Mouse (Mus musculus) urinary bladder, adult 18-20 months (tissue): ENCODE results near the gene Abca12.

Experiments used
- DNase-seq, 2 experiments: peaks; one replicate each; pipeline ENCODE4 v3.0.0; 2022; ENCODE audit warnings: low spot score in 2 of 2, mixed read lengths in 2 of 2

Gene Abca12

GRCm38 (mm10) chr1:71414810-71415209 lies at the start of gene Abca12:
Gene Abca12, minus strand, starts transcription at chr1:71414910.
- DNase-seq = no peak

DNA sequence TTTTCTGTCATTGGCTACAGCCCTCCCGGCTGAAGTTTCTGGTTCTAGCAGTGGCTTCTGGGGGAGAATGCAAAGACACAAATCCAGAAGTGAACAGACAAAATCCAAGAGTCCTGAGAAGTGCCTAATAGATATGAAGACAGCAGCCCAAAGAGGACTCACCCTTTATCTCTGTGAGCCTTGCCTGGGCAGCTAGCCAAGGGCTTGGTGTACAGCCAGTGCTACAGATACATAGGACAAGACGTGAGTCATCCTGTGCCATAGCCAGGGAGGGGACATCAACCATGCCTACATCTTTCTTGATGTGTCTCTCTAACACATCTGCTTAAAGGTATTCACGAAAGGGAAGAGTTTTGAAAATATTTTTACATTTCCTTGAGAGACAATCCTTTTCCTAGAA lies 43.3 kb upstream of the Abca12 start:
- DNase-seq = no peak

DNA sequence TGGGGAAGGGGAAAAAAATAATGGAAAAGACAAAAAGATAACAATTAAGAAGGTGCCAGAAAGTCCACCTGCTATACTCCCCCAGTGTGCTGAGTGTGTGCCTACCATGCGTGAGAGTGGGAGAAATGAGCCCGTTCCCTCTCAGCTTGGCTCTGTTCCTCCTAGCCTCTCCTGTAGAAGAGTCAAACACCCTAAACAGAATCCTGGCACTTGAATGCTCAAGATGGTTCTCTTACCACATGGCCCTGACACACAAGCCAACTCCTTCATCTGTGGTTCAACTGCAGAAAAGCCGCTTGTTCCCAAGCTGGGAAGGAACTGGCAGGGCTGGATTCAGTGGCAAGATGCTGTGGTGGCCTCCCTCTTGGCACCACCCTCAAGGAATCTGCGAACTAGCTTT lies 32.7 kb upstream of the Abca12 start:
- DNase-seq = no peak

DNA sequence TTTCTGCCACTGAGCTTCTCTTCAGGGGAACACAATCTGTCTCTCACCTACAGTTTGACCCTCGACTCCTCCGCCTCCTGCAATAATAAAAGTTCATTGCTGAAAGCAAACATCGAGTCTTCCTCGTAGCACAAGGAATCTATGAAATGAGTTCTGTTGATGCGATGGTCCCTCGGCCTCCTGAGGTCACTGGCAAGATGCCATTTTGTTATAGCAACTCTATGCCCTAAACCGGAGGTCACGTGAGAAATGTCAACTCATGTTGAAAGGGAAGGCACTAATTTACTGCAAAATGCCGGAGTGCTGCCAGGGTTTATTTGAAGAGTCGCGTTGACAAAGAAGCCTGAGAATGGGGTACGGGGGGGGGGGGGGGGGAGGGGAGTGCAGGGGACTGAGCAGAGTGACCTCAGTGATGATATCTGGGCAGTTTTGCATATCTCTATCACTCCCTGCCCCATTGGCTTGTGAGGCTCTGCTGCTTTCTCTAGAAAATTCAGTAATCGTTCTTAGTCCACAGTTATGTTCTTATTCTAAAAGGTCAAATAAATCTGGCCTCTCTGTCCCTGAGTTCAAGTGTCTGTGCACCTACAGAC lies 7.1 kb upstream of the Abca12 start:
- no peak for DNase-seq

- no peak for DNase-seq
These were observed 3.8 kb upstream of the Abca12 start for GRCm38 (mm10) chr1:71418467-71418866.

DNA sequence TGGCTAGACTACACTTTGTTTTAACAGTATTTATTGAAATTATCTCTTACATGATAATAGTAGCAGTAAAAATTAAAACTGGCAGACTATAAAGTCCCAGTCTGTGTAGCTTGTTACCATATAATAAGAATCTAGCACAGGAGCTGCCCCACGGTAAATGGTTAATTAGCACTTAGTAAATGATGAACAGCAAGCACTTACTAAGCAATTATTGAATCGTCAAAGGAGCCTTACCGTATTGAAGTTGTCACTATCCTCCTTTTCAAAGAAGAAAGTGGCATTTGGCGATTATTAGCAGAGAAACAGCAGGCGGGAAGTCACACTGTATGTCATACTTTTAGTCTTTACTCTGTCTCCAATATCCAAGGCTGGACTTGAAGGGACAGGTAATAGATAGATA lies 3.2 kb upstream of the Abca12 start:
- no peak for DNase-seq

DNA sequence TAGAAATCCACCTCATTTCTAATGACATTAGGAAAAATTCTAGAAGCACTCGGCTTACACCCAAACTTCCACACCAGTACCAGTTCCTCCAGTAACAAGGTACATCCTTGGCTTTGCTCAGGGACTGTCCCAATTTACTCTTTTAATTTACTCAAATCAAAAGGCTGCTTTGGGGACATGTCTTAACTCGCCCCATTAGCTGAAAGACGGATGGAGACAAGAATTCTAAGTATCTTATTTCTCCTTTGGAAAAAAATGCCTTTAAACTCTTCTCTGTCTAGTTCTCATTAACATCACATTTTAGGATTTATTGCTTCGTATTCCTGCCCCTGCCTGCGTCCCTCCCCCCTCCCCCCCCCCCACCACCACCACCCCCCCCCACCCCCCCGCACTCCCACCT lies 626 bp downstream of the Abca12 start:
- no peak for DNase-seq

- DNase-seq = no peak
These were observed 1.6 kb downstream of the Abca12 start for GRCm38 (mm10) chr1:71413114-71413513.

GRCm38 (mm10) chr1:71407711-71408110 lies 7.0 kb downstream of the Abca12 start:
- DNase-seq = no peak

DNA sequence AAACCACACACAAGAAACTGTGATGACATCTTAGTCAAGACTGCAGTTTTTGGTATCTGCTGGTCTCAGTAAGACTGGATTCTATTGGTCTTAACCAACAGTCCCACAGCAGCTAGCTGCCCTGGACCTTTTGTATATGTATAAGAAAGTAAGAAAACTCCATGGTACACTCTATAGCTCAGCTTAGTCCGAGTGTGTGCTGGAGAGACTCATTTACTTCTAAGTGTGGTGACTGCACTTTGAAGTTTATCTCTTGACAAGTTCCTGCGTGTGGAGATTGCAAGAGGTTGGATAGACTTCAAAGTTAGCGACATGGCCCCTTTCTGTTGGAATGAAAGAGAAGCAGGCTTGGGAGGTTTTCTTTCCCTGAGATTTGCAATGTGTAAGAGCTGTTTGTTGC lies 17.1 kb downstream of the Abca12 start:
- no peak for DNase-seq

DNA sequence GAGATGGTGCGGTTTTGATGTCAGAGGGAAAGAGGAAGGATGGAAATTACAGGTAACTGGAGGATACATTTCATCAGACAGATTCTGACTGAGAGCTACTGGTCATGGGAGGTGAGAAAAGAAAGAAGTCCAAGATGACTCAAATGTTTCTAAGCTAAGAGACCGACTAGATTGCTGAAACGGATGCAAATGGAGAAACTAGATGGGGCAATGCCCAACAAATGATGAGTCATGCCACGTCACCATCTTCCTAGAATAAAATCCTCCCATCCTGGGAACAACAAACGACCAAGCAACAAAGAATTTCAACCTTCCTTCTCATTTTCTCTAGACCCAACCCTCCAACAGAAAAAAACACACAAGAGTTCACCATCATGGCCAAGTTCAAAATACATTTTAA lies 18.6 kb downstream of the Abca12 start:
- DNase-seq = no peak

DNA sequence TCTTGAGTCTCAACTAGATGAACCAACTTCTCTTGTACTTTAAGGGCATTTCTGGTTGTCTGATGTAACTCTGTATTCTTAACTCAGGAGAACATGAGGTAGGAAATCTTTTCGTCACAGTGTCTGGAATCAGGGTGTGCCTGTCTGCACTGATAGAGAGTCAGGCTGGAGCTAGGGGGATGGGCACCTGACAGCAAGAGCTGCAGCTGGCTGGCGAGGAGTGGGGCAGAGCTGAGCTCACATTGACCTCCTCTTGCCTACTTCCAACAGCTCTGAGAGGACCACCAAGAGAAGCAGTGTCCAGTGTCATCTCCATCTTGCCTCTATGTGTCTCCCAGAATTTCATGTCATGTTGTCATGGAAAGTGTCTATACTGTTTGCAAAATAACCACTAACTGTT lies 20.5 kb downstream of the Abca12 start:
- no peak for DNase-seq

DNA sequence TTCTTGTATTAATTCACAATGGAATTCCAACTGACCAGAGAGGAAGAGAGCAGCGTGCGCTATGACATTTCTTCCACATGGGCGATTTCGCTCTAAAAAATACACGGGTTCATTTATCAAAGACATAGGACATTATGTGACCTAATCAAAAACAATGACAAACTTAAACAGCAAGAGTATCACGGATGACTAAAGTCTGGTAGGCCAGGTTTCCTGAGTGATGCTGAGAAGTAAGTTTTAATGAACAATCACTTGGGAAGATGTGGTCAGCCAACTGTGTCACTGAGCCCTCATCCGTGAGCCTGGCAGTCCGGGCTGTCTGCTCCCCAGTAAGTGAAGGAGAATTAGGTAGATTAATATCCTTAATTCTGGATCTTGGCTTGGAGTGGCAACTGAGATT lies 21.2 kb downstream of the Abca12 start:
- no peak for DNase-seq

DNA sequence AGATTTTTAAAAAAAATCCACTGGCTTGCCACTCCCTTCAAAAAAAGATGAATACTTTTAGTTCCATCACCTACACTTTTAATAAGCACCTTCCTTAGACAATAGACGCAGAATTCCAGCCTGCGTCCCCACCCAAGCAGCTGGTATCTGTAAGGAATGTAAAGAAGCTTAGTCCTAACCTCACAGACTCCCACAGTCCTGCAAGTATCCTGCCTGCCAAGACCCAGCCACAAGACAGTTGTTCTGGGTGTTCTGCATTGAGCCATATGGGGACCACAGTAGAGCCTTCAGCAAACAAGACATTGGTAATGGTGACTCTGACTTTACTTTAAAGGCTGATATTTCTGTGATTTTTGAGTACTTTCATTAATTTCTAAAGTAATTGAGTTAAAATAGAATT lies 22.2 kb downstream of the Abca12 start:
- DNase-seq = no peak

DNA sequence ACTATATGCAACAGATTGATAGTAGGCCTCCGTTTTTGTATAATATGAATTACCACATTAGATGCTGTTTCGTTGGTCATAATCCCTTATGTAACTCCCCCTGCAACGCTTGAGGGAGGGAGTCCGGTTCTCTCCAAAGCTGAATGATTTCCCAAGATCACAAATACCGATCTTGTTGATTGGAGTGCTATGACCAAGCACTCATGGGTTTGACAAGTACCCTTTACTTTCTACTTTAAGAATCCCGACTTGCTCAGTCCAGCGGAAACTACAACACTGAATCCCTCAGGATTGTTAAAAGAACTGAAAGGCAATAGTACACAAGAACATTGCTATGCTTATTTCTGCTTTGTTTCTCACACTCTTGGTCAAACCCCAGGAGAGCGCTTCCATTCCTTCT lies 28.1 kb downstream of the Abca12 start:
- no peak for DNase-seq

GRCm38 (mm10) chr1:71384098-71384497 lies 30.6 kb downstream of the Abca12 start:
- no peak for DNase-seq

- DNase-seq = no peak
These were observed 41.6 kb downstream of the Abca12 start for GRCm38 (mm10) chr1:71373090-71373489.

GRCm38 (mm10) chr1:71370266-71370665 lies 44.4 kb downstream of the Abca12 start:
- no peak for DNase-seq

DNA sequence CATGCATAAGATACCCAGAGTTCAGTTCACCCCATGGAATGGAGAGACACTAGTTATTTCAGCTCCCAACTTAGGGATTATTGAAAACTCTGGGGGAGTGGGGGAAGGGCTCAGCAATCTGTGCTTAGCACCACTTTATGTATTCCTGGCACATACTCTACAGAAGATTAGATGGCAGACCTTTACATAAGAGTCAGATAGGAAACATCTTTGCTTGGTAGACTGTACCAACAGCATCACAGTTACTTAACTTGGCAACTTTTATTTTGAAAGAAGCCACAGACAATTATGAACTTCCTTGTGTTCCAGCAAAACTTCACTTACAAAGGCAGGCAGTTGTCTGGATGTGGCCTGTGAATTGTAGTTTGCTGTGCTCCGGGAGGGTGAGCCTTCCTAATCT lies 46.9 kb downstream of the Abca12 start:
- DNase-seq = no peak

- DNase-seq = no peak
These were observed 71.7 kb downstream of the Abca12 start for GRCm38 (mm10) chr1:71342861-71343554.

DNA sequence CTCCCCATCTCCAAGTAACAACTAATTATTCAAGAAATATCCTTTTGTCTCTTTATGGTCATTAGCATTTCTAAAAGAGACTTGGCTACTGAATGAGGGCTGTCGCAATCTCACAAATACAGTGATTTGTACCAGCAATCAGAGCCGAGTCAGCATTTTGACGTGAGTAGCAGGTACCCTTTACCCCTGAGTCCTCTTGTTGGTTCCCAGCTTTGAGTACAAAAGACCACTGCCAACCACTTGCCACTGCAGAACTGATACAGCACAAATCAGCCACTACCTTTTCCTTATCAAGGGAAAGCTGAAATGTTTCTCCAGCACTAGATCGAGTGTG lies 72.5 kb downstream of the Abca12 start:
- DNase-seq = no peak

DNA sequence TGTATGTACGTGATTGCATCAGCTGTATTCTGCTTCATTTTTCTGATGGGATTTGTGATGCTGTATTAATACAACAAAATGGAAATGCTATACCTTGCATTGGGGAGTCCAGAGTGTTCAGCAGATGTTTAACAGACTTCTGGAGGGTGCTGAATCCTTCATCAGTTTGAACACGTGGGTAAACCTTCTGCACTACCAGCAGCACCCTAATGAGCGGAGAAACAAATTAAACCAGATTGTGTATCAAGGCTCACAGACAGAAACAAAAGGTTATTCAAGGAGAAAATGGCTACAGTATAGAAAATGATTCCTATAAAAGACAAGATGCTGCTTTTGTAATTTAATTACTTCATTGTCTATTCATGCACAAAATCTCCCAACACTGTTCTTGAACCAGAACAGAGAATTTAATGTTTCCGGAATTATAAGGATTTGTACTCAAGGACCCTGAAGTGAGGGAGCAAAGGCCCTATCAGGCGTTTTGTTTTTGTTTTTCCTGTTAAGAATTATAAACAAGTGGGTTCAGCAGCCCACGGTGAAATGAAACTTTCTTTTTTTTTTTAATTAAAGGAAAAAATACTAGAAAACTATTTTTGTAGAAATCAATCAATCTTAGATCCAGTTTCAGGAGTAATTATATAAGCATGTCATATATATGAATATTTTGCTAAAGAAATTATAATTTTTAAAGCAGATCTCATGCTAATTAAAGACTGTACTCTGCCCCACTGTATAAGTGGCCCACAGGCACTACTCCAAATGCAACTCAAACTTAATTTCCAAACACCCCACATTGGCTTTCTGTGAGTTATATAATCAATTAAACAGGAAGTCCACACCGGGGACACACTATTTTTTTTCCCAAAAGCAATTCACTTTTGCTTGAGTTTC lies 73.1 kb downstream of the Abca12 start:
- DNase-seq = no peak
